Mouse (Mus musculus) C3H10T1/2 (cell line): Measurements from ENCODE around the gene Nup98. TPM values are rescaled to one million over a fixed set of nuclear protein-coding genes. Genes with fewer than 3 reads are reported as not detected.

Source experiments
- polyA plus RNA-seq, 2 experiments: library from polyadenylated mRNA; unstranded; fragments of >200 nt; fragmentation: generic; extraction: Trizol; gene quantifications; one replicate each; pipeline ENCODE4 v1.2.1; 2012; ENCODE audit warnings: missing spikeins in 2 of 2

Gene Nup98
- polyA plus RNA-seq, result 10 to 100 TPM in 1 of 2 experiments, 1 to 10 TPM in 1; 2.0 to 12.2 TPM

GRCm38 (mm10) chr7:102209756-102210721 is at the start of gene Nup98, which contains the start of gene Pgap2:
TSS of gene Nup98 (minus strand) at chr7:102210176.
TSS of gene Pgap2 (plus strand) at chr7:102210208.

GRCm38 (mm10) chr7:102255954-102256353 is 46.0 kb upstream of the Nup98 start, which contains the start of gene Rhog:
TSS of gene Rhog (minus strand) at chr7:102256054.

GRCm38 (mm10) chr7:102116579-102117331 is 93.2 kb downstream of the Nup98 start, which contains the start of gene Chrna10:
TSS of gene Chrna10 (minus strand) at chr7:102116828.

GRCm38 (mm10) chr7:102109171-102109570 is 100.8 kb downstream of the Nup98 start, which contains the start of gene Art5:
TSS of gene Art5 (minus strand) at chr7:102109489.

GRCm38 (mm10) chr7:102101487-102101886 is 108.5 kb downstream of the Nup98 start, which contains the start of gene Art1:
TSS of gene Art1 (plus strand) at chr7:102101743.

GRCm38 (mm10) chr7:102082816-102083215 is 127.2 kb downstream of the Nup98 start, which contains the start of gene Trpc2:
TSS of gene Trpc2 (plus strand) at chr7:102083116.

Other genes starting within 250 kb of the Nup98 start
- gene Il18bp, start 191.5 kb downstream of the Nup98 start, polyA plus RNA-seq, result 1 to 10 TPM in 1 of 2 experiments, under 1 TPM in 1; 0.20 to 1.9 TPM
- 10 to 100 TPM; 15.1 to 36.4 TPM for gene Rnf121, start 144.7 kb downstream of the Nup98 start, polyA plus RNA-seq
- gene Xndc1, start 144.7 kb downstream of the Nup98 start, polyA plus RNA-seq, result 10 to 100 TPM in 1 of 2 experiments, 1 to 10 TPM in 1; 4.7 to 10.9 TPM
- under 1 TPM; 0.01 to 0.67 TPM for gene Xntrpc, start 144.5 kb downstream of the Nup98 start, polyA plus RNA-seq
- not detected for gene Trpc2, start 127.1 kb downstream of the Nup98 start, polyA plus RNA-seq
- not detected for gene Art1, start 108.4 kb downstream of the Nup98 start, polyA plus RNA-seq
- gene Art5, start 100.7 kb downstream of the Nup98 start, polyA plus RNA-seq, result not detected
- under 1 TPM in 1 of 2 experiments, not detected in 1; 0.02 TPM for gene Chrna10, start 93.3 kb downstream of the Nup98 start, polyA plus RNA-seq
- gene Pgap2, start within 50 bp of the Nup98 start, polyA plus RNA-seq, result 10 to 100 TPM; 12.0 to 43.4 TPM
- gene Rhog, start 45.9 kb upstream of the Nup98 start, polyA plus RNA-seq, result 100 to 1,000 TPM; 117 to 137 TPM
- gene Stim1, start 57.6 kb upstream of the Nup98 start, polyA plus RNA-seq, result 10 to 100 TPM in 1 of 2 experiments, 1 to 10 TPM in 1; 4.8 to 35.1 TPM
- gene Rrm1, start 231.5 kb upstream of the Nup98 start, polyA plus RNA-seq, result 10 to 100 TPM; 24.7 to 75.1 TPM